Mouse (Mus musculus) Patski (cell line): ENCODE measurements around the gene Neurl3. TPM values are rescaled to one million over a fixed set of nuclear protein-coding genes. Genes with fewer than 3 reads are reported as not detected.

ENCODE experiments used
- ATAC-seq: fragments of 100-300 bp; one replicate; pipeline ENCODE4 v1.8.0; 2021
- CTCF ChIA-PET: fragments of 350-600 bp; sonication (Branson Sonifier 250); formaldehyde crosslinking; loops from one replicate; lab custom pipeline; 2022; ENCODE audit warnings: inconsistent platforms; lab: Charles Lee
- POLR2A ChIA-PET: fragments of 350-600 bp; sonication (Branson Sonifier 250); formaldehyde crosslinking; loops from one replicate; lab custom pipeline; 2022; ENCODE audit warnings: antibody characterized with exemption, inconsistent platforms; lab: Charles Lee
- DNase-seq: peaks from one replicate; pipeline ENCODE4 v3.0.0-alpha.2; 2011; ENCODE audit warnings: low read depth, low spot score
- H3K27me3 ChIP-seq: fragments of 371-371 bp; one replicate; pipeline ENCODE4 v1.5.1; 2021
- CTCF ChIP-seq: fragments of 100-300 bp; IDR thresholded peaks from one replicate; pipeline ENCODE4 v1.5.1; 2021
- in situ Hi-C: fragments of 300-500 bp; cut with MboI; formaldehyde crosslinking; loops from 3 replicates; pipeline ENCODE4 v1.11.1; 2018; ENCODE audit warnings: low pct_unique_long_range_greater_than_20kb, mixed read lengths
- polyA plus RNA-seq: library from polyadenylated mRNA; unstranded; gene quantifications from one replicate; pipeline ENCODE4 v1.2.3, GENCODE M21; 2021

Neurl3 gene
- polyA plus RNA-seq, 1 experiment from 2014 or later: 2.7 TPM

- ChIA-PET CTCF (interaction anchor here (1.5 kb wide), 1 partner anchor 15 kb away, joined by 5 read pairs; no protein-coding TSS in a partner anchor), POLR2A (interaction anchor here (1.1 kb wide), 1 partner anchor 231 kb away, joined by 5 read pairs; no protein-coding TSS in a partner anchor)
- in situ Hi-C loops: no loop called here
- DNase-seq (no peak), ATAC-seq (no peak)
- no peaks in the 10 kb centered on the region for H3K27me3 ChIP-seq
- no peak for TF ChIP-seq CTCF
Measured at GRCm38 (mm10) chr1:36308451-36308901, 34.0 kb upstream of the Neurl3 start.

- DNase-seq (no peak), ATAC-seq (peak; percentile 66)
- POLR2A ChIA-PET: interaction anchor here (1.1 kb wide), 1 partner anchor 230 kb away, joined by 5 read pairs; no protein-coding TSS in a partner anchor
- CTCF ChIA-PET: interaction anchor here (0.6 kb wide), 1 partner anchor 24 kb away, joined by 3 read pairs; no protein-coding TSS in a partner anchor
- in situ Hi-C loops: no loop called here
- no peak for TF ChIP-seq CTCF
- H3K27me3 ChIP-seq: no peaks in the 10 kb centered on the region
Measured at GRCm38 (mm10) chr1:36307495-36308280, 33.2 kb upstream of the Neurl3 start, which contains the start of gene Arid5a. Arid5a (plus strand) TSS chr1:36307733.

- DNase-seq: no peak
- CTCF ChIA-PET: interaction anchor here (0.6 kb wide), 1 partner anchor 23 kb away, joined by 3 read pairs; no protein-coding TSS in a partner anchor
- no peak for ATAC-seq
Measured at GRCm38 (mm10) chr1:36307121-36307494, 32.6 kb upstream of the Neurl3 start.

DNA sequence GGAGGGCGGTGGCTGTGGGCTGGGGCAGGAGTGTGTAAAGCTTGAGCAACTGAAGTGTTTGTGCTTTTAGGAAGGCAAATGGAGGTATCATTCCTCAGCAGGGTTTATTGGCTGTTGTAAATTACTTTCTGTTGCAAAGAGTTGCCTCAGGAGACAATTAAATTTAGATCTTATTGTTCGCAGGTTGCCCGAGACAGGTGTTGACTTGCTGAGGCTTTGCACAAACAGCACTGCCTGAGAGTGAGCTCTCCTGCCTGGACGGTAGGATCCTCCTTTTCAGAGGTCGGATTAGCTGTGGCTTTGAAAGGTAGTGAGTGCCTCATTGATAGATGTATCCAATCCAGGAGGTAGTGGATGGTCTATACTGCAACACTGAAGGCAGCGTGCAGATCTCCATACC lies 31.6 kb upstream of the Neurl3 start:
- no peak for TF ChIP-seq CTCF
- ATAC-seq (no peak), DNase-seq (no peak)
- H3K27me3 ChIP-seq: peaks cover 4% of the 10 kb centered on the region
- in situ Hi-C loops: no loop called here
- ChIA-PET POLR2A (interaction anchor here (0.6 kb wide), 1 partner anchor 205 kb away, joined by 3 read pairs; no protein-coding TSS in a partner anchor), CTCF (no interaction called here)

More at GRCm38 (mm10) chr1:36307121-36307494, 32.6 kb upstream of the Neurl3 start:
- POLR2A ChIA-PET: no interaction called here
- TF ChIP-seq CTCF: no peak
- peaks cover 1% of the 10 kb centered on the region for H3K27me3 ChIP-seq
- in situ Hi-C loops: no loop called here

DNA sequence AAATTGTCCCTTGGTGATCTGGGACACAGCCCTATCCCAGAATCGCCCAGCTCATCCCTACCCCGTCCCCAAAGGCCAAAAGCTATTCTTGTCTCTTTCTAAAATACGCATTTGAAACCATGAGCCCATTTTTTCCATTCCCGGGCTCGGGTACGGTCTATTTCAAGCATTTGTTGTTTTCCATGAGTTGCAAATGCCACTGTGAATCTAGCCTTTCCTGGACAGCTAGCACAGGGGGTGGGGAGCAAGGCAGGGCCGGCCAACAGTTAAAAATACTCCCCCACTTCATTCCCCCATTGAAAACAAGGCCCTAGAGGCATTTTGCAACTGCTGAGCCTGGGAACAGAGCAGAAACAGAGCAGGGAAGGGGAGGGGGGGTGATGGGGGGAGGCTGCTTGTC lies 30.3 kb upstream of the Neurl3 start:
- POLR2A ChIA-PET: no interaction called here
- in situ Hi-C loops: no loop called here
- ATAC-seq (no peak), DNase-seq (no peak)
- no peak for TF ChIP-seq CTCF
- H3K27me3 ChIP-seq: peaks cover 4% of the 10 kb centered on the region
- CTCF ChIA-PET: no interaction called here

DNA sequence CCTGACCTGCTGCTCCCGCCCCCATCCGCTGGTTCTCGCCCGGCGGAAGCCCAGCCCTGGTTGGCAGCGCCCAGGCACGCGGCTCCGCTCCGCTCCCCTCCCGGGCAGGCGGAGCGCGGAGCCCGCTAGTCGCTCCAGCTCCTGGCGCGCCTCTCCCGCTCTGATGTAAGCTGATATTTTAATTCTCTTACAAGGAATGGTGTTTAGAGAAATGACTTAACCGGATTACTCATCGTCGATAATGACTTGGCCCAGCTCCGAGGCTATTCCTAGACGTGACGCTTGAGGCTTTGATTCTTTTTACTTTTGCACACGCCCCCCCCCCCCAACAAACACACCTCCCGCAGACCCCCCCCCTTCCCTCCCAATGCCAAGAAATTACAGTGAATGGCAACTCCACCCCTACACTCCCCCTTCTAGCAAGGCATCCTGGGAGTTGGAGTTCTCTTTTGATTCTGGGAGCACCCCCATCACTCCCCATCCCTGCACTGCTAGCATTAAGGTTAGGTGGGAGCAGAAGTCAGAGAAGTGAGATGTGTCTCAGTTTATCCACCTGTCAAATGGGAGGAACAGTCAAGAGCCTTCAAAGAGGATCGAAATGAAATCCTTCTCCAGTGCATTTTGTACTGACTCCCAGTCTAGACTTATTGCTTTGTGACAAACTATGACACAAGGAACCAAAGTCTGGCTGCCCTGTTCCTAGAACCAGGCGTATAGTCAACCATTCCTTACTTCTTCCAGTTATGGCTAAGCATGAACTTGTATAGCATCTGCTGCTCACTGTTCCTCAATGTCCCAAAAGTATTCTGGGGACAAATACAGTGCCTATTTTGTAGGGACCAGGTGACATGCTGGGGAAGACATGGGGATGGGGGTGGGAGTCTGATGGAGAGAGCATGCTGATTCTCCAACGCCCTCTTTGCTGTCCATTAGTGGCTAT lies 29.2 kb upstream of the Neurl3 start:
- H3K27me3 ChIP-seq: peaks cover 4% of the 10 kb centered on the region
- ATAC-seq (peak; percentile 79), DNase-seq (peak; percentile 94)
- ChIA-PET POLR2A (no interaction called here), CTCF (no interaction called here)
- no peak for TF ChIP-seq CTCF
- in situ Hi-C loops: no loop called here

DNA sequence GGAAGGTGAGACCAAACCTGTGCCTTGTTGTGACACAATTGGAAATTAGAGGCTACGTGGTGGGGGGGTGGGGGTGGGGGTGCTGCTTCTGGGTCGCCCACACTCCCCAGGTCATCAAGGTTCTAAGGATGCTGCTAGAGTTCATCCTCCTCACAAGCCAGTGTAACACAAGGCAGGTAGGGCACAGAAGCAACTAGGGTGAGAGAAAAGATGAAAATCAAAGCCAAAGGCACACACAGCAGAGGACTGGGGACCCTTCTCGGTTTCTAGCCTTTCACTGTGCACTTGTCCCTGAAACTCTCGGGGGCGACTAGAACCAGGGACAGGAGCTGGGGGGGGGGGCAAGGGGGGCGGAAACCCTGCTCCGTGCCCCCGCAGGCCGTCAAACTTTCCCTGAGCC lies 28.5 kb upstream of the Neurl3 start:
- ATAC-seq (no peak), DNase-seq (no peak)
- H3K27me3 ChIP-seq: peaks cover 4% of the 10 kb centered on the region
- CTCF ChIA-PET: no interaction called here
- TF ChIP-seq CTCF: no peak
- POLR2A ChIA-PET: interaction anchor here (0.6 kb wide), 1 partner anchor 361 kb away, joined by 3 read pairs; no protein-coding TSS in a partner anchor
- in situ Hi-C loops: no loop called here

DNA sequence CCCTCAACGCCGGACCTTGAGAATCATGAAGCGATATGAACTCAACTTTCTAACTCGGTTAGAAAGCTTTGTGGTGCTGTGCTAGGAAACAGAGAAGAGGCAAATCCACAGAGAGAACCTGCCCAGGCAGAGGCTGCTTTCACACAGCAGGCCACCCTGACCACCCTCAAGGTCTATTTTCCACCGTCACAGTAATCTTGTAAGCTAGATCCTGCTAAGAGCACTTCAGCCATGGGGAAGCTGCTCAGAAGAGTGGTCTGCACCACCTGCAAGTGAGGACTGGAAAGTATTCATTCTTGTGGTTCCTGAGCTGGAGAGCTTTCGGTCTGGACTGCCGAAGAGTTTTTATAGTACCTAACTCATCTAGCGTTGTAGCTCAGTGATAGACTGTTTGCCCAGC lies 27.8 kb upstream of the Neurl3 start:
- DNase-seq (no peak), ATAC-seq (no peak)
- no peak for TF ChIP-seq CTCF
- CTCF ChIA-PET: no interaction called here
- in situ Hi-C loops: no loop called here
- peaks cover 4% of the 10 kb centered on the region for H3K27me3 ChIP-seq
- POLR2A ChIA-PET: no interaction called here

- POLR2A ChIA-PET: no interaction called here
- ATAC-seq: no peak
- DNase-seq: no peak
- no peak for TF ChIP-seq CTCF
- in situ Hi-C loops: no loop called here
- CTCF ChIA-PET: no interaction called here
- peaks cover 7% of the 10 kb centered on the region for H3K27me3 ChIP-seq
Measured at GRCm38 (mm10) chr1:36300486-36300885, 26.0 kb upstream of the Neurl3 start.

- no peak for TF ChIP-seq CTCF
- in situ Hi-C loops: no loop called here
- peaks cover 7% of the 10 kb centered on the region for H3K27me3 ChIP-seq
- DNase-seq (no peak), ATAC-seq (no peak)
- ChIA-PET CTCF (no interaction called here), POLR2A (no interaction called here)
Measured at GRCm38 (mm10) chr1:36299676-36300075, 25.2 kb upstream of the Neurl3 start.
